ENCODE assay signal across 8 mouse cellular contexts in the genomic region with DNA sequence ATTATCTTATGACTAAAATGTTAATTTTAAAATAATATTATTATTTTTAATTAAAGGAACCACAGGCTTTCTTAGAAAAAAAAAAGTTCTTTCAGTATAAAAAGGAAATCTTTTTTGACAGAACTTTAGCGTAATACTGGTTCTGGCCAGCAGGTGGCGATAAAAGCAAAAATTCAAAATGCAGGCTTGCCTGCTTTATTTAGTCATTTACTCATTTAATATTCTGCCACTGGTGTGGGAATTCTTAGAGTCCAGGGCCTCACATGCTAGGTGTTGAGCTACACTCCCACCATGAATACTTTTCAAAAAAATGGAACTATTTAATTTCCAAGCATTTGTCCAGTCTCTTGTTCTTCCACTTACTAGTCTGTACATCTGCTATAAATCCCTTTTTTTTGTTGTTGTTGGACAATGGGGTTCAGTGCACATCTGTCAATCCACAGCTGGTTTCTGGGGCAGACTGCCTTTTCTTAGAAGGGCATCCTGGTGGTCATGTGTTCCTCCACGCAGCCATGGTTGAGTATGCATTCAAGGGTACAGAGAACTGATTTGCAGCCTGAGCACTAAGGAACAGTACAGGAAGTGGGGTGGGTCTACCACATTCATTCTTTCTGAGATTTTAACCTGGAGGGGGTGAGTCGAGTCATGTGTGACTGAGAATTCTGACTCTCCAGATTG. TPM values are rescaled to one million over a fixed set of nuclear protein-coding genes. Genes with fewer than 3 reads are reported as not detected.
DNase-seq lines count a peak whose midpoint lies in the region; ATAC-seq lines count a peak whose summit lies in the region.

No protein-coding gene starts in this region.

- no peak overlapping the region for H3K4me2 ChIP-seq in forebrain, embryonic 12.5 days

- no peak overlapping the region for H3K4me3 ChIP-seq in forebrain, embryonic 12.5 days (replicated peaks)

- no peaks in the 10 kb centered on the region for H3K9me3 ChIP-seq in forebrain, embryonic 12.5 days

- no peak overlapping the region for H3K9ac ChIP-seq in forebrain, embryonic 12.5 days

- peaks cover 12% of the 10 kb centered on the region for H3K4me1 ChIP-seq in forebrain, embryonic 12.5 days

- no peak overlapping the region for H3K27ac ChIP-seq in forebrain, embryonic 12.5 days

- no peak for ATAC-seq in frontal cortex, adult (ENCODE audit: low TSS enrichment)
- ATAC-seq in forebrain, embryonic 12.5 days (ENCODE audit: low FRiP score): 0 out of 2 replicates have a peak, but pooled peaks have one; percentile 37

- DNase-seq in frontal cortex, postnatal 25 days (ENCODE audit: low spot score in 2 of 2): peak; percentile 58 to 72
- DNase-seq in A20 (ENCODE audit: low read depth, low spot score): peak; percentile 53
- DNase-seq in adrenal gland, postnatal 36 days: peak; percentile 57 to 65
- peak; percentile 31 to 78 for DNase-seq in kidney, postnatal 36 days
- DNase-seq in lung, postnatal 25 days (ENCODE audit: low spot score): peak; percentile 47
- peak; percentile 67 for DNase-seq in splenic B cell, adult 2 months (ENCODE audit: low read depth, low spot score)

- peaks cover 42% of the 10 kb centered on the region for H3K27me3 ChIP-seq in forebrain, embryonic 12.5 days
- H3K27me3 ChIP-seq in splenic B cell, adult 2 months (ENCODE audit: control insufficient read depth, insufficient read depth, low read length, poor library complexity, severe bottlenecking): no peaks in the 10 kb centered on the region

- 30% methylated on average over 4 of the region's 4 CpGs for WGBS in forebrain, embryonic 12.5 days

- H3K36me3 ChIP-seq in forebrain, embryonic 12.5 days (replicated peaks): no peaks in the 10 kb centered on the region
- no peaks in the 10 kb centered on the region for H3K36me3 ChIP-seq in splenic B cell, adult 2 months (ENCODE audit: control insufficient read depth, insufficient read depth, low read length, poor library complexity, severe bottlenecking)

RNA-seq across cellular contexts. Expression of gene Sec61a1, which starts 30.6 kb away (rescaled TPM):
- 100 to 1,000 TPM; 214 to 229 TPM for total RNA-seq in adrenal gland, postnatal 36 days (2021)
- polyA plus RNA-seq in forebrain, embryonic 12.5 days (2016; fragmentation: Nextera tagmentation; extraction: Ambion mirVana): 185 and 192 TPM in 2 replicates
